Mouse (Mus musculus) hindbrain, embryonic 16.5 days (tissue): Measurements from ENCODE around the gene Ugcg. TPM values are rescaled to one million over a fixed set of nuclear protein-coding genes. Genes with fewer than 3 reads are reported as not detected.

ENCODE experiments used
- ATAC-seq: fragments of 200-750 bp; cut with Nextera tagmentation; 2 replicates; pipeline ENCODE4 v1.8.0; 2017; ENCODE audit warnings: moderate TSS enrichment, moderate library complexity
- H3K27ac ChIP-seq: fragments of 300-500 bp; sonication (generic); 2 replicates; pipeline ENCODE4 v1.5.1; 2014; ENCODE audit warnings: low read depth, mild to moderate bottlenecking, control low read depth, low read length, moderate library complexity
- H3K27me3 ChIP-seq: fragments of 300-500 bp; sonication (generic); replicated peaks from 2 replicates; pipeline ENCODE4 v1.6.1; 2014; ENCODE audit warnings: low read length; ENCODE audit not compliant: control insufficient read depth, insufficient read depth
- H3K36me3 ChIP-seq: fragments of 300-500 bp; sonication (generic); 2 replicates; pipeline ENCODE4 v1.6.1; 2014; ENCODE audit warnings: mild to moderate bottlenecking, low read length, moderate library complexity, mixed read lengths; ENCODE audit not compliant: control insufficient read depth, insufficient read depth
- H3K4me1 ChIP-seq: fragments of 300-500 bp; sonication (generic); 2 replicates; pipeline ENCODE4 v1.6.1; 2014; ENCODE audit warnings: low read depth, low read length; ENCODE audit not compliant: control insufficient read depth, insufficient read depth
- H3K4me2 ChIP-seq: fragments of 300-500 bp; sonication (generic); 2 replicates; pipeline ENCODE4 v1.6.1; 2014; ENCODE audit warnings: mild to moderate bottlenecking, low read length, control low read depth, moderate library complexity
- H3K4me3 ChIP-seq: fragments of 300-500 bp; sonication (generic); 2 replicates; pipeline ENCODE4 v1.5.1; 2014; ENCODE audit warnings: mild to moderate bottlenecking, low read length, control low read depth, moderate library complexity
- H3K9ac ChIP-seq: fragments of 300-500 bp; sonication (generic); 2 replicates; pipeline ENCODE4 v1.6.1; 2014; ENCODE audit warnings: low read depth, mild to moderate bottlenecking, control low read depth, low read length, moderate library complexity
- H3K9me3 ChIP-seq: fragments of 300-500 bp; sonication (generic); 2 replicates; pipeline ENCODE4 v1.6.1; 2014; ENCODE audit warnings: mild to moderate bottlenecking, low read length, moderate library complexity; ENCODE audit not compliant: control insufficient read depth
- WGBS: fragments of 180-500 bp; shearing (Covaris S2); extraction: QIAGEN DNeasy Blood & Tissue Kit; methylation state at CpG from one replicate; pipeline ENCODE4 v1.1.7; 2014; 5-methylcytosine and 5-hydroxymethylcytosine counted together
- polyA plus RNA-seq: library from polyadenylated mRNA; unstranded; fragments of >200 nt; fragmentation: Nextera tagmentation; extraction: Ambion mirVana; gene quantifications from 2 replicates; pipeline ENCODE4 v1.2.1, GENCODE M21; 2015

The Ugcg gene
- polyA plus RNA-seq, result 14.3 and 15.8 TPM in 2 replicates

DNA sequence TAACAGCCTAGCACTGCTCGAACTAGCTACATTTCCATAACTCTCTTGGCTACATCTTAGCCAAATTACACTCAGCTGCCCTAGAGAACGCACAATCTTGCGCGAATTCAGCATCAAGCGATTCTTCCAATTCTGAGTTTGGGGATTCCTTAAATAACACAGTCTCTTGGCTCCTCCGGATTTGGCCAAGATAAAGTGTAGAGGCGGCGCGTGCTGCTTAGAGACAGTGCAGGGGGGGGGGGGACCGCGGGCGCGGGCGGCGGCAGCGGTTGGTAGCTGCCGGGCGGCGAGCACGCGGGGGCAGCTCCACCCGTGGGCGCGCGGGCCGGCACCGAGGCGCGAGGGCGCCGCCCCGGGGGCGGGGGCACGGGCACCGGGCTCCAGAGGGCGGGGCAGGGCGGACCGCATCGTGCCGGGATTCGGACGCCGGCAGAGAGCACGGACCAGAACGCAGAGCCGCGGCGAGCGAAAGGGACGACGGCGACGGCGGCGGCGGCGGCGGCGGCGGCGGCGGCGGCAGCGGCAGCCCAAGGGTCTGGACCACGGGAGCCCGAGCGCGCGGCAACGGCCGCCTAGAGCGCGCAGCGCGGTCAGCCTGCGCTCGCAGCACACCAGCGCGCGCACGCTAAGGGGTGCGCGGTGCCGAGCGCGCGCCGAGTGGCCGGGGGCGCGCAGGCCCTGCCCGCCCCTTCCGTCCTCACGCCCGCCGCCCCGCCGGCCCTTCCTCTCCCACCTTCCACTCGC is at the start of gene Ugcg:
Ugcg (plus strand) TSS at position 456 of the 744 bp plus-strand sequence.
- Histone ChIP-seq H3K9ac (peak within 1 kb of the TSS; percentile 89), H3K36me3 (no peaks in the 10 kb centered on the region), H3K4me2 (peak within 1 kb of the TSS; percentile 77), H3K27me3 (no peaks in the 10 kb centered on the region), H3K4me3 (peak within 1 kb of the TSS; percentile 68), H3K9me3 (no peaks in the 10 kb centered on the region), H3K27ac (peak within 1 kb of the TSS; percentile 99), H3K4me1 (peaks cover 13% of the 10 kb centered on the region)
- under 1% methylated on average over 39 of the region's 99 CpGs for WGBS
- peak; percentile 94 for ATAC-seq

DNA sequence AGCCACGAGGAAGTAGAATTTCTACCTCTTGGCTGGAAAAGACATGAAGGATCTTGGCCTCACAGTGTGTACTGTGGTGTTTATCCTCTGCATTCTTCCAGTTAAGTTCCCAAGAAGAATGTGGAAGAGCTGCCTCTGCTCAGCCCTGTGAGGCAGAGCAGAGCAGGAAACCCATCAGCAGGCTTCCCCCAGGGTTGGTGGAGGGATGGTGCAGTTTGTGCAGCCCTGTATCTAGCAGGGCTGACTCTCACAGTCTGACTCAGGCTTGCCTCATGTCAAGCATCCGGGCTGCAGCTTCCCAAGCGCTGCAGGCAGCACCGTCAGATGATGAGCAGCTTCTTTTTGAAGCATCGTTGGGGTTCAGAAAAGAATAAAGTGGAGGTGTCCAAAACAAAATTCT is 40.0 kb upstream of the Ugcg start:
- no peak overlapping the region for H3K4me3 ChIP-seq
- no peaks in the 10 kb centered on the region for H3K27me3 ChIP-seq
- no peak overlapping the region for H3K27ac ChIP-seq
- no peak overlapping the region for H3K9ac ChIP-seq
- ATAC-seq, result no peak
- no peaks in the 10 kb centered on the region for H3K4me1 ChIP-seq
- H3K36me3 ChIP-seq, result no peaks in the 10 kb centered on the region
- no peak overlapping the region for H3K4me2 ChIP-seq
- WGBS, result 86% methylated on average over 5 of the region's 5 CpGs
- H3K9me3 ChIP-seq, result no peaks in the 10 kb centered on the region

DNA sequence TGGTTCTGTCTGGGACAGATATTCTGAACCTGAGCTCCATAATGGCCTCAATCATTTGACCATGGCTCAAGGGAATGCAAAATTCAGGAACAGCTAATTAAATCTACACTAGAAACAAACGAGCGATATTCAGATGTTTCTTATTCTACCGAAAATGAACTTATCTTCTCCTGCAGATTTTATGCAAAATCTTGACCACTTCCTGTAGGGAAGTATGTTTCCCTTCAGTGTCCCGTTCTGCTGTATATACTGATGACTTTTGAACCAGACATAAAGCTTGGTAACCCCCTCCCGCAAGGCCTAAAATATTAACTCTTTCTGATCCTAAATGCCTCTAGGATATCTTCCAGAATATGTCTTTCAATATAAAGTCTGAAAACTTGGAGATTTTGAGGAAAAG is 38.1 kb upstream of the Ugcg start:
- no peaks in the 10 kb centered on the region for H3K27me3 ChIP-seq
- no peaks in the 10 kb centered on the region for H3K9me3 ChIP-seq
- no peak overlapping the region for H3K9ac ChIP-seq
- H3K4me2 ChIP-seq, result no peak overlapping the region
- no peak overlapping the region for H3K27ac ChIP-seq
- no peaks in the 10 kb centered on the region for H3K4me1 ChIP-seq
- 83% methylated on average over 5 of the region's 5 CpGs for WGBS
- ATAC-seq, result no peak
- H3K4me3 ChIP-seq, result no peak overlapping the region
- no peaks in the 10 kb centered on the region for H3K36me3 ChIP-seq

DNA sequence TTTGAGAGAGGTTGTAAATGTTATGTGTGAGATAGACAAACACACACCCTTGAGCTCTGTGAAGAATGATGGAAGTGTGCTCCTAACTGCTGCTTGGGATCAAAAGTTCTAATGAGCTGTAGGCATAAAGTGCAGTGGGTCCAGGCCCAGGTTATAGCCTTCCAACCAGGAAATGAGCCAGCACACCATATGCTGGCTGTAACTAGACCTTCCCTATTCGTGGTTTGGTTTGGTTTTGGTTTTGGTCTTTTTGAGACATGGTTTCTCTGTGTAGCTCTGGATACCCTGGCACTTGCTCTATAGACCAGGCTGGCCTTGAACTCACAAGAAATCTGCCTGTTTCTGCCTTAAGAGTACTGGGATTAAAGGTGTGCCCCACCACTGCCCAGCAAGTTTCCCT is 37.1 kb upstream of the Ugcg start:
- H3K27ac ChIP-seq, result no peak overlapping the region
- no peaks in the 10 kb centered on the region for H3K9me3 ChIP-seq
- no peaks in the 10 kb centered on the region for H3K4me1 ChIP-seq
- no peaks in the 10 kb centered on the region for H3K27me3 ChIP-seq
- no peak for ATAC-seq
- H3K4me2 ChIP-seq, result no peak overlapping the region
- no peak overlapping the region for H3K9ac ChIP-seq
- no peak overlapping the region for H3K4me3 ChIP-seq
- H3K36me3 ChIP-seq, result no peaks in the 10 kb centered on the region
- 86% methylated on average over 1 of the region's 1 CpGs for WGBS

DNA sequence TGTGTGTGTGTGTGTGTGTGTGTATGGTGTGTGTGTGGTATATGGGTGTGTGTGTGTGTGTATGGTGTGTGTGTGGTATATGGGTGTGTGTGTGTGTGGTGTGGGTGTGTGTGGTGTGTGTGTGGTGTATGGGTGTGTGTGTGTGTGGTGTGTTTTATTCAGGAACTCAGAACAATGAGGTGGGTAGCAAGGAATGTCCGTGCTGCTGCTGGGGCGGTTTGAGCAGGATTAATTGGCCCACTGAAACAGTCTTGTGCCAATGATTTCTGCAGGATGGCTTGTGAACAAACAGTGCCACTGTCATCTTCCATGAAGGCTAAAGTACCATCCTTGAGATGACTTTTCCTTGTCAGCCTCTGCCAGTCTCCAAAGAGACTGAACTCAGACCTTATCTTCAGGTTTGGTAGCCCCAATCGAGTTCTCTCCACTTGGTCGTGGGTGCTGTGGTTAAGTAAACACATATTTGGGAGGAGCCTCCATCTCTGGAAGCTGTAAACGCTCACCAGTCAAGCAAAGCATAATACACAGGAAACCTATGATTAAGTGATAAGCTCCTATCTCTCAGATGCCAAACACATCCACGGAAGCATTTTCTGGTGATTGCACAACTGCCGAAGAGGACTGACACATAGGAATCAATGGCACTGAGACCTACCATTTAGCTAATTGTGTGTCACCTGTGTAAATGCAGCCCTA is 32.0 kb upstream of the Ugcg start:
- no peaks in the 10 kb centered on the region for H3K9me3 ChIP-seq
- H3K4me1 ChIP-seq, result no peaks in the 10 kb centered on the region
- H3K4me2 ChIP-seq, result no peak overlapping the region
- H3K4me3 ChIP-seq, result no peak overlapping the region
- no peak for ATAC-seq
- no peaks in the 10 kb centered on the region for H3K36me3 ChIP-seq
- H3K27me3 ChIP-seq, result no peaks in the 10 kb centered on the region
- H3K9ac ChIP-seq, result no peak overlapping the region
- no peak overlapping the region for H3K27ac ChIP-seq
- 73% methylated on average over 7 of the region's 7 CpGs for WGBS

DNA sequence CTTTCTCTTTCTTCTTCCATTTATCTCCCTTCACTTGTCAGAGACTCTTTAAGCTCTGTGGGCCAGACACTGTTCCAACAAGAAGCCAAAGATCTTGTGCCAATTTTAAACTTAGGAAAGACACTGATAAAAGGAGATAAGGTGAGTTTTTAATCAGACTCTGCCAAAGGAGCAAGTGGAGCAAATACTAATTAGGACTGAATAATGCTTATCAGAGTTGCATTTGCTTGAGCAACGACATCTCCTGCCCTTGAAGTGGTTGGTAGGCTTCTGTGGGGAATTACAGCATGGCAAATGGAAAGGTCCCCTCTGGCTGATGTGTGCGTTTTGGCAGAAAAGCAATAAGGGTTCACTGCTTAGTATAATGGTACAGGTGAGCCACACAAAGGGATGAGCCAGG is 31.4 kb upstream of the Ugcg start:
- H3K9ac ChIP-seq, result no peak overlapping the region
- ATAC-seq, result no peak
- WGBS, result 68% methylated on average over 2 of the region's 2 CpGs
- no peaks in the 10 kb centered on the region for H3K27me3 ChIP-seq
- H3K27ac ChIP-seq, result no peak overlapping the region
- H3K4me3 ChIP-seq, result no peak overlapping the region
- no peaks in the 10 kb centered on the region for H3K4me1 ChIP-seq
- H3K4me2 ChIP-seq, result no peak overlapping the region
- no peaks in the 10 kb centered on the region for H3K9me3 ChIP-seq
- H3K36me3 ChIP-seq, result no peaks in the 10 kb centered on the region

DNA sequence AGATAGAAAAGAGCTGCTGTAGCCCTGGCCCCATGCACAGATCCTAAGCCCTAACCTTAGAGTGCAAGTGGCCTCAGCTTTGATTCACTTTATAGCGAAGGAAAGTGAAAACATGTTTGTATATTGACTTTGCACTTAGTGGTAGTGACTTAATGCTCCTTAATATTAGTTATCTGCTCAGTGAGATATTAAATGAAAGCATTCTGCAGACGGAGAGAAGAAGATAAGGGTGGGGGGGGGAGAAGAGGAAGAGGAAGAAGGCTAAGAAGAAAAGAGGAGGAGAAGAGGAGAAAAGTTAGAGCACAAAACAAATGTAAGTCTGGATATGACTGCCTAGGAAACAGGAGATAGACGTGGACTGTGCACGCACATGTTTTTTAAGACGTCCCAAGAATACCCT is 28.8 kb upstream of the Ugcg start:
- Histone ChIP-seq H3K27ac (no peak overlapping the region), H3K36me3 (no peaks in the 10 kb centered on the region), H3K4me2 (no peak overlapping the region), H3K9me3 (no peaks in the 10 kb centered on the region), H3K4me1 (no peaks in the 10 kb centered on the region), H3K27me3 (no peaks in the 10 kb centered on the region), H3K4me3 (no peak overlapping the region), H3K9ac (no peak overlapping the region)
- 92% methylated on average over 5 of the region's 5 CpGs for WGBS
- no peak for ATAC-seq

DNA sequence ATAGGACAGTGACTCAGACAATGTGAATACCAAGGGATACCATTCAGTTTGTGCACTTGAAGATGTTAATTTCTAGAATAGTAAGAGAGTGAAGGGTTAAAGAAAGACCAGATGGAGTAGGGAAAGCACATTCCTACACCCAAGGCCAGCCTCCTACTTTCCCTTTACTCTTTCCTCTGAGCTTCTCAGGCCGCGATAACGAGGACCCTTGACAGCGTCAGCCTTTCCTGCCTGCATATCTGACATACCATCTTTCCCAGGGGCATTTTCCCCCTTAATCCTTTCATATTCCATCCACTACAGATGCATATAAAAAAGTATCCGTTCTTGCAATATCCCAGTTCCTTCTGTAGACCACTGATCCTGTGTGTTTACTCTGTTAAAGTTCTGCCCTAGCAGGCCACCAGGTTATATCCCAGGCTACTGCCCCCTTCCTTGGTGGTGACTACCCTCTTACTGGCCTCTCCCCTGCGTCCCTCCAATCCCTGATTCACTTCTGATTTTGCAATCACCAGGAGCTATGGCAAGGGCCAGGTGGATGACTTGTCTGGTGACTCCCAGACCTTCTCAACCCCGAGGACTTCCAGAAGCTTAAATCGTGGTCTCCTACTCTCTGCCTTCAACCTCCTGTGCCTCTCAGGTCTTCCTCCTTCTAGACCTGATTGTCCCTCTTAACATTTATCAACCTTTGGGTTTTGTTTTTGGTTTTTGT is 27.9 kb upstream of the Ugcg start:
- Histone ChIP-seq H3K36me3 (no peaks in the 10 kb centered on the region), H3K4me1 (no peaks in the 10 kb centered on the region), H3K27ac (no peak overlapping the region), H3K4me2 (no peak overlapping the region), H3K9ac (no peak overlapping the region), H3K9me3 (no peaks in the 10 kb centered on the region), H3K4me3 (no peak overlapping the region), H3K27me3 (no peaks in the 10 kb centered on the region)
- WGBS, result 89% methylated on average over 8 of the region's 8 CpGs
- ATAC-seq, result no peak

DNA sequence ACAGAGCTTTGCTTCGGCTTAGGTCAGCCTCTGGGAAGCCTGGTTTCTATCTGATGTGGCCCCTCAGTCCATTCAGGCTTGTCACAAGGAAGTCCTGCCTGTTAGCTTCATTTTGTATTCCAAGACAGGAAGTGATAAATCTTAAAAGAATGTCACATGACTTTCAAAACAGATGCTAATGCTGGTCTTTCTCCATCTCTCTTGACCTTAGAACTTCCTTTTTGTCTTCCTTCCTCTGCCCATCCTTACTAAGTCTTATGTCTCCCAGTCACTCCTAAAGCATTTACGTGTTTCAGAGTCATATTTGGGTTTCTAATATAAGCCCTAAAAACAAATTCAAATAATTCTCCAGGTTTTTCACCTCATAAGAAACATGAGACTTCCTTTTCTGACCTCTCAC is 25.0 kb upstream of the Ugcg start:
- ATAC-seq, result no peak
- H3K4me3 ChIP-seq, result no peak overlapping the region

More for the DNA sequence above, 25.0 kb upstream of the Ugcg start:
- Histone ChIP-seq H3K4me2 (no peak overlapping the region), H3K36me3 (no peaks in the 10 kb centered on the region), H3K9ac (no peak overlapping the region), H3K4me1 (no peaks in the 10 kb centered on the region), H3K27ac (no peak overlapping the region), H3K27me3 (no peaks in the 10 kb centered on the region), H3K9me3 (no peaks in the 10 kb centered on the region)
- WGBS, result 73% methylated on average over 2 of the region's 2 CpGs
